Mouse (Mus musculus) E14TG2a.4 (cell line): ENCODE data around the gene Babam2.
"Not testable (repeated sequence)": the region's sequence is repeated elsewhere in the genome, so short reads cannot be mapped to it uniquely, and the experiment has no call there.

Experiments used
- CTCF ChIP-seq: conservative IDR thresholded peaks from 2 replicates; pipeline ENCODE4 v1.5.1; 2014; ENCODE audit warnings: low read length
- NANOG ChIP-seq: IDR thresholded peaks from 2 replicates; pipeline ENCODE4 v1.6.1; 2014; ENCODE audit warnings: borderline replicate concordance, low read length, mixed read lengths
- POU5F1 ChIP-seq: IDR thresholded peaks from 2 replicates; pipeline ENCODE4 v1.6.1; 2014; ENCODE audit warnings: low read length, borderline replicate concordance

DNA sequence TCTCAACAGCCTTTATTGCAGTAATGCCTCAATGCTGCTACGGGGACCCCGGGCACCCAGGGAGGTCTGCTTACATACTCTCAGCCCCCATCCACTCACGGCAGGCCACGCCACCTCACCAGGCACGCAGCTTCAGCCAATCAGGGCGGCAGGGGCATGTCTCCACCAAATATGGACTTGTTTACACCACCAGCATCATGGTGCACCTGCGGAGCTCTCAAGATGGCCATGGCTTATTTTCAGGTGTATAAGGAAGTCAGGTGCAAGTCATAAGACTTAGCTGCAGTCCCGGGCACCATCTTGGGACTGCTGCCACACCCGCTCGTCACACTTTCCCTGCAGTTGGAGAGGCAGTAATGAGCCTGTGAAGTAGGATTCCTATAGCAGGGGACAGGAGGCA lies 161.4 kb downstream of the Babam2 start:
- TF ChIP-seq CTCF, NANOG, POU5F1: not testable (repeated sequence)
